Mouse (Mus musculus): ENCODE data around the gene Usp24. TPM values are rescaled to one million over a fixed set of nuclear protein-coding genes. Genes with fewer than 3 reads are reported as not detected.
A peak's percentile ranks its signal among the peaks of the same experiment; 100 is the strongest.

Usp24 gene
- total and polyA plus RNA-seq, 3 experiments = 27.0 to 40.8 (median 31.9) TPM

DNA sequence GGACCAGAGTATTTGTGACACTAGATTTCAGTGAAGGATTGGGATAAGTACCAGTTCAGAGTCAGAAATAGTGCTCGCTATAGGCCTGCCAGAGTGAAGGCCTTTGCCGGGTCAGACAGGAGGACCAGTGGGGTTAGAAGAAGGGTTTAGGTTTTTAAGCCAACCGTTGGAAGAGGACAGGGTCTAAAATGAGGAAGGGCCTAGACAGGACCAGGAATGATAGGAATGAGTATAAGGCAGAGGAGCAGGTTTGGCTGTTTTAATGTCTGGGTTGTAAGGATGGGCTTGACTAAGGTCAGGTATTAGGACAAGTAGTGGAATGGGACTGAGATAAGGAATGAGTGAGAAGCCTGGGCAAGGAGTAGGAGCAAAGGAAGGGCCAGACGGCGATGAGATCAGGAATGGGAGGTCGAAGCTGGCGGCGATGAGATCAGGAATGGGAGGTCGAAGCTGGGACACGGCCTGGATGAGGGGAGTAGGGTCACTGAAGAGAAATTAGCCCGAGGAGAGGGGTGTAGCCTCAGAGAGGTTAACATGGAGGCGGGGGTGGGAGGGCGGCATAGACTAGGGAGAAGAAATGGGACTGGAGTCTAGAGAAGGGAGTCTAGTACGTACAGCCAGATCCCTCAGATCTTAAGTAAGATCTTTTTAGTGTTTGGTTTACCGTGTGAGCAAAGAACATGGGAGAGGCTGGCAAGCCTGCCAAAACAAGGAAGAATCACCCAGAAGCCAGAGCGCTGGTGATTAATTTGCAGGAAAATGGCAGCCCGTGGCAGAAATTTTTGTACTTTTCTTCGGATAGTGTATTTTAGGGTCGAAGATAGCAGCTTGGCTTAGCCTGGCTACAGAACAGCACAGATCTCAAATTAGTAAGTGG, 1.4 kb downstream of the Usp24 start:
- Histone ChIP-seq H3K9ac (ENCODE audit: control insufficient read depth, low read depth, low read length, poor library complexity, severe bottlenecking) (peak overlapping the region; percentile 99), H3K4me3 (ENCODE audit: control insufficient read depth in 1 of 2, insufficient read depth in 1 of 2, low read depth in 2 of 2, low read length in 2 of 2) (peak overlapping the region; percentile 97 to 98), H3K9me3 (replicated peaks; ENCODE audit: insufficient read depth, low read length) (no peaks in the 10 kb centered on the region), H3K79me2 (ENCODE audit: control insufficient read depth, insufficient read depth, low read length, poor library complexity) (peaks cover 63% of the 10 kb centered on the region), H3K27ac (ENCODE audit: control insufficient read depth, low read depth, low read length) (peak overlapping the region; percentile 78), H3K27me3 (ENCODE audit: control insufficient read depth in 1 of 2, insufficient read depth in 2 of 2, low read length in 2 of 2) (no peaks in the 10 kb centered on the region), H3K4me1 (ENCODE audit: control insufficient read depth in 1 of 2, insufficient read depth in 2 of 2, low read length in 2 of 2) (peaks cover 12 to 13% of the 10 kb centered on the region in 2 experiments), H3K36me3 (ENCODE audit: control insufficient read depth in 1 of 2, insufficient read depth in 2 of 2, low read length in 2 of 2) (peaks cover 10 to 35% of the 10 kb centered on the region in 2 experiments)
- no peak for TF ChIP-seq ZNF384 (IDR thresholded peaks at IDR 0.05; ENCODE audit: low read depth, low read length)
- TF ChIP-seq GATA1 (IDR thresholded peaks at IDR 0.05; ENCODE audit: low read depth, low read length) = no peak
- TF ChIP-seq MAZ (IDR thresholded peaks at IDR 0.05; ENCODE audit: low read depth, low read length) = 0 out of 2 replicates have a peak, but pooled peaks have one; percentile 25
- peak; percentile 5; the same call in 1 of the 2 replicates for TF ChIP-seq HCFC1 (IDR thresholded peaks at IDR 0.05; ENCODE audit: low read depth, low read length)
- 0 out of 4 replicates have a peak, but pooled peaks of 1 of the 2 experiments have one; percentile 31 for TF ChIP-seq POLR2A (IDR thresholded peaks at IDR 0.05; ENCODE audit: control insufficient read depth in 1 of 2, insufficient read depth in 1 of 2, low read depth in 1 of 2, low read length in 2 of 2, poor library complexity in 1 of 2)
- 0 out of 4 replicates have a peak, but pooled peaks of 1 of the 2 experiments have one; percentile 13 for TF ChIP-seq EP300 (IDR thresholded peaks at IDR 0.05; ENCODE audit: low read depth in 1 of 2, low read length in 2 of 2)
- peak; percentile 52 for DNase-seq (ENCODE audit: low read depth, low spot score)

DNA sequence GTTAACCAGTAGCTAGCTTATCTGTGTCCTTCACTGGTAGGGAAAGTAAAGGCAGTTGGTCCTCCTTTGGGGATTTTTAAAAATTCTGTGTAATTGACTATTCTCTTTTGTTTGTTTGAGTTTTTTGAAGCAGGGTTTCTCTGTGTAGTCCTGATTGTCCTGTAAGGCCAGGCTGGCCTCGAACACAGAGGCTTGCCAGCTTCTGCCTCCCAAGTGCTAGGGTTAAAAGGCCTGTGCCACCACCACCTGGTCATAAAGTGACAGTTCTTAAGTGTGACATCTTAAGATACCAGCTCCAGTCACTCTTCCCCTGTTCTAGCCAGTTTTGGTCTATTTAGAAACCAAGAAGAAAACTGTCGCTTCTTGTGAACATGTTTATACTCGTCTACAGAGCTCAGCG, 2.2 kb downstream of the Usp24 start:
- TF ChIP-seq ZKSCAN1 (IDR thresholded peaks at IDR 0.05; ENCODE audit: low read depth, low read length) (no peak), ELF1 (IDR thresholded peaks at IDR 0.05; ENCODE audit: low read depth, low read length) (no peak), NELFE (IDR thresholded peaks at IDR 0.05; ENCODE audit: low read depth, low read length) (no peak), MAZ (IDR thresholded peaks at IDR 0.05; ENCODE audit: low read depth, low read length) (no peak), E2F4 (IDR thresholded peaks at IDR 0.05; ENCODE audit: borderline replicate concordance, low read depth, low read length) (no peak), ZMIZ1 (IDR thresholded peaks at IDR 0.05; ENCODE audit: low read depth, low read length) (no peak), NRF1 (IDR thresholded peaks at IDR 0.05; ENCODE audit: insufficient read depth, low read depth, low read length, poor library complexity, severe bottlenecking) (no peak), USF1 (IDR thresholded peaks at IDR 0.05; ENCODE audit: low read depth, low read length) (no peak), MAX (IDR thresholded peaks at IDR 0.05; ENCODE audit: low read length) (no peak), ETS1 (IDR thresholded peaks at IDR 0.05; ENCODE audit: low read depth, low read length) (no peak)
- H3K79me2 ChIP-seq (ENCODE audit: control insufficient read depth, insufficient read depth, low read length, poor library complexity) = peaks cover 69% of the 10 kb centered on the region
- H3K9ac ChIP-seq (ENCODE audit: control insufficient read depth, low read depth, low read length, poor library complexity, severe bottlenecking) = peak overlapping the region; percentile 99
- H3K27ac ChIP-seq (ENCODE audit: control insufficient read depth, low read depth, low read length) = no peak overlapping the region
- H3K9me3 ChIP-seq (replicated peaks; ENCODE audit: insufficient read depth, low read length) = no peaks in the 10 kb centered on the region
- DNase-seq (ENCODE audit: low read depth, low spot score) = no peak
- no peaks in the 10 kb centered on the region for H3K27me3 ChIP-seq (ENCODE audit: control insufficient read depth in 1 of 2, insufficient read depth in 2 of 2, low read length in 2 of 2)
- H3K4me1 ChIP-seq (ENCODE audit: control insufficient read depth in 1 of 2, insufficient read depth in 2 of 2, low read length in 2 of 2) = peaks cover 12 to 13% of the 10 kb centered on the region in 2 experiments
- H3K4me3 ChIP-seq (ENCODE audit: control insufficient read depth in 1 of 2, insufficient read depth in 1 of 2, low read depth in 2 of 2, low read length in 2 of 2) = peak overlapping the region; percentile 97 to 98
- H3K36me3 ChIP-seq (ENCODE audit: control insufficient read depth in 1 of 2, insufficient read depth in 2 of 2, low read length in 2 of 2) = peaks cover 12 to 35% of the 10 kb centered on the region in 2 experiments
